Mouse (Mus musculus) mouse trophoblast stem cell (cell line): ENCODE data around the gene Snx7.

ENCODE experiments used
- in situ Hi-C, 2 experiments: fragments of 300-500 bp; cut with MseI, MboI; formaldehyde crosslinking; loops; 2 replicates in 1 of 2; 3 replicates in 1 of 2; pipeline ENCODE4 v1.15.1; 2025

Snx7 gene

GRCm38 (mm10) chr3:117868637-117869323, at the start of gene Snx7:
Snx7 (minus strand) TSS chr3:117868936.
- in situ Hi-C loops = no loop called here

DNA sequence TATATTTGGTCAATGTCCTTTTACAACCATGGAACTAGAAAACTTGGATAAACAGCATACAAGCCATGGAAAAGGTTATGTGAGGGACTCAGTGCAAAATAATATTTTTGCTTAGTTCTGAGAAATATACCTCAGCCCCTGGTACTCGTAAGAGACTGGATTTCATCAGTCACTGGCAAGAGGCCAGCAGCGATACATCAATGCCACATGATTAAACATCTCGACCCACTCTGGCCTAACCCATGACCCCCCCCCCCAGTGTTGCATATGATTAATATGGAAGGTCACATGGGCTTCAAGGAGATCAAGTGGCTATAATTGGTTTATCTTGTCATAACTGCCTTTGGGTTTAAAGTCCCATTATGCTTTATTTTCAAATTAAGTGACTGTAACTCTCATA, 46.7 kb upstream of the Snx7 start:
- in situ Hi-C loops = no loop called here

GRCm38 (mm10) chr3:117893736-117894135, 25.0 kb upstream of the Snx7 start:
- in situ Hi-C loops = no loop called here

DNA sequence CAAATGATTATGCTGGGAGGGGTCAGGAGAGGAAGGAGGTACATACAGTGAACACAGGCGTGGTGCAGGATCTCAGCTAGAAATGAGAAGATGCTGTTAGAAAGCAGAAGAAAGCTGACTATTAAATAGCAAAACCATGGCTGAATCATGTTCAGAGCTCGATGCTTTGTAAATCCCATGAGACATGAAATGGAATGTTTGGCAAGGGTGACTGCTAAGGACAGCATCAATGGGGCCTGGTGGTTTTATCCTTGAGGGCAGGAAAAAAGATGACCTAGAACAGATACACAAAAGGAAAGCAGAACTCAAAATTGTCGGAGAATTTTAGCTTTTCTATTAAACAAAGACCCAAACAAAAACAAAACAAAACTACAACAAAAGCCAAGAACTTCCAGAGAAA, 6.7 kb upstream of the Snx7 start:
- in situ Hi-C loops = no loop called here

GRCm38 (mm10) chr3:117873209-117873863, 4.6 kb upstream of the Snx7 start:
- in situ Hi-C loops = no loop called here

GRCm38 (mm10) chr3:117869324-117869715, 584 bp upstream of the Snx7 start:
- in situ Hi-C loops = no loop called here

DNA sequence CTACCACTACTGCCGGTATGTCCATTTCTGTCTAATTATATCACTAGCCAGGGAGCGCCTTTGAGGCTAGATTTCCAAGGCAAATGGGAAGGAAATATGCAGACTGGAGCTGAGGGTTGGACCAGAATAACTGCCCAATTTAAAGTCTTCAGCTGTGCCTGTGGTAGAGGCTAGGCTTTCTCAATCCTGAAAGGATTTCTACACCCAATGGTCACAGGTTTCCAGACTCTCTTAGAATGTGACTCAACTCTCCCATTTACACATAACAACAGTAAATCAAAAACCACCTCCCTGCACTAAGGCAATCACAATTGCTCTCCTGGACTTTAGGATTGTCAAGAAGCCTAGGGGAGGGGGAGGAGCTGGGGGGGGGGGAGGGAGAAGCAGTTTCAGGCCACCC, 645 bp downstream of the Snx7 start:
- in situ Hi-C loops = no loop called here

- in situ Hi-C loops = no loop called here
Observed at GRCm38 (mm10) chr3:117866696-117867407, 1.9 kb downstream of the Snx7 start.

DNA sequence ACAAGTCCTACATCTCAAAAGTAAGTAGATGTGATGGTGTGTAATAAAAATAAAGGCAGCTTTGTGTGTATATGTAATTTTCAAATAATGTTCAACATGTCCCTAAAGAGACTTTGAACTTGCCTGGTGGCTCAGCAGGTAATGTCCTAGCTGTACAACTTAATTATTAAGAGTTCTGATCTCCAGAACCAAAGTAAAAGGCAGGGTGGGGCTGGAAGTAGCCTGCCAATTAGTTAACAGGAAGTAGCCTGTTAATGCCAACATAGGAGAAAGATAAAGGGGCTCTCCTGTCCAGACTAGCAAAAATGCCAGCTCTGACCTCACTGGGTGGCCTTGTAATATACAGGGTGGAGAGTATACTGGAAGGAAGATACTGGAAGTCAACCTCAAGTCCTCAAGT, 3.1 kb downstream of the Snx7 start:
- in situ Hi-C loops = no loop called here

DNA sequence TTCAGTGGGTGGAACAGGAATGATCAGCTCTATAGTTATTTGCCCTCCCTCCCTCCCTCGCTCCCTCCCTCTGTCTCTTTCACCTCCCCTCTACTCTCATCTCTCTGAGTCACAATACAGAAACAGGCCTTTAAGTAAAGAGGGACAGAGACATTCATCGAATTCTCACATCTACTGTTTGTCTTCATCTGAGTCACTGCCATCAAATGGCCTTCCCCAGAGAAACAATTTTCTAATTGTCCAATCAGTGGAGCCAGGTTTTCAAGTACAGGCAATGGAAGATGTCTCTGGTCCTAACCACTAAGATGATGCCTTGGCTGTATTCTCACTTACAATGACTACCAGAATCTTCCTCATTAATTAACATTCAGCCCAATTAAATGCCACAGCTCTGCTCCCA, 5.8 kb downstream of the Snx7 start:
- in situ Hi-C loops = no loop called here

GRCm38 (mm10) chr3:117861977-117862434, 6.7 kb downstream of the Snx7 start:
- in situ Hi-C loops = no loop called here

DNA sequence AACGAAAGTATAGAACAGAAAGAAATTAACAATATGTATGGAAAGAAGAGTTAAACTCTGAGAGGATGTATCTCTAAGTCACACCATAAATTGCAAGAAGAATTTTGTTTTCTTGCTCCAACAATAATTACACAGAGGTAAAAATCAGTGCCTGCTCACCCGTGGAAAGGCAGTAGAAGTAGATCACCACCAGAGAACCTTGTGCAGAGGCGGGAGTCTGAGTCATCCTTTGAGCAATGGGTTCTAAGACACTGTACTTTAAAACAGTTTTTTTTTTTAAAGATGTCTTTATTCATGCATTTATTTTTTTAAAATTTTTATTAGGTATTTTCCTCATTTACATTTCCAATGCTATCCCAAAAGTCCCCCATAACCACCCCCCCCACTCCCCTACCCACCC, 9.7 kb downstream of the Snx7 start:
- in situ Hi-C loops = no loop called here

GRCm38 (mm10) chr3:117853729-117854128, 15.0 kb downstream of the Snx7 start:
- in situ Hi-C loops = no loop called here

DNA sequence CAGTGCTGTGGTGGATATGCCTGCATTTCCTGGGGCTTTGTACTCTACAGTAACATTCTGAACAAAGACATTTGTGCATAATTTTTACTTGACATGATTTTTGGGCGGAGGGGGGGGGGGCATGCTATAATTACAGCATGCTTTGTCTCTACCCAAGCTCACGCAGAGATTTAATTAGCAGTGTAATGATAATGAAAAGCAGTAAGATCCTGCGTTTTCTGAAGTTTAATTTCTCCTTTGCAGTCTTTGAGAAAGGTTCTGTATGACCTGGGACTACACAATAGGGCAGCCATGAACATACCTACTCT, 16.7 kb downstream of the Snx7 start:
- in situ Hi-C loops = no loop called here

GRCm38 (mm10) chr3:117851278-117852053, 17.3 kb downstream of the Snx7 start:
- in situ Hi-C loops = no loop called here

DNA sequence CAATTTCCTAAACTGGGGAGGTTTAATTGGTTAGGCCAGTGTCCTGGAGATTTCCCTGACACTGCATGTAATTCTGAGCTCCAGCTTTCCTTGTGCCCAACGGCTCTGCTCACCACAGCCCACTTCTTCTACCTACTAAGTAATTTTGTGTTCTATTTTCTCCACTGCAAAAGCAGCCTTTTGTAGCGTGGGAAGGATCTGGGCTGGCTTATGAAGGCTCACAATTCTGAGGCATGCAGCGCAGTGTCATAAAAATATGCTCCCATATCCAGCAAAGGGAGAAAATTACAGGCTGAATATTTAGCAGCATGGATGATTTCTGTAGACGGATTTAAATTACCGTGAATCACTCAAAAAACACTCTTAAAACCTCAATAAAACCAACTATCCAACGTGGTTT, 19.9 kb downstream of the Snx7 start:
- in situ Hi-C loops = no loop called here

DNA sequence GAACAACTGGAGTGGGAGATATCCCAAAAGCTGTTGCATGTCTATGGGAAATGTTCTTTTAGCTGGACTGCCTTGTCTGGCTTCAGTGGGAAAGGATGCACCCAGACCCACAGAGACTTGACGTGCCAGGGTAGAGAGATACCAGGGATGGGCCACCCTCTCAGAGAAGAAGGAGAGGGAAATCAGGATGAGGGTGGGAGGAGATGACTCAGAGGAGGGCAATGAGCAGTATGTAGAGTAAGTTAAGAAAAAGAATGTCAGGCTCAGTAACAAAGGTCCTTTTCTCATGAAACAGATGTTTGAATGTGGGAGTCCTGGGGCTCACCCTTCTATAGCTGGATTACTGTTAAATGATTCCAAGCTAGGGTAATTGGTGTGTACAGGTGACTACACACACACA, 26.1 kb downstream of the Snx7 start:
- in situ Hi-C loops = no loop called here

- in situ Hi-C loops = no loop called here
Observed at GRCm38 (mm10) chr3:117839867-117840545, 28.7 kb downstream of the Snx7 start.

DNA sequence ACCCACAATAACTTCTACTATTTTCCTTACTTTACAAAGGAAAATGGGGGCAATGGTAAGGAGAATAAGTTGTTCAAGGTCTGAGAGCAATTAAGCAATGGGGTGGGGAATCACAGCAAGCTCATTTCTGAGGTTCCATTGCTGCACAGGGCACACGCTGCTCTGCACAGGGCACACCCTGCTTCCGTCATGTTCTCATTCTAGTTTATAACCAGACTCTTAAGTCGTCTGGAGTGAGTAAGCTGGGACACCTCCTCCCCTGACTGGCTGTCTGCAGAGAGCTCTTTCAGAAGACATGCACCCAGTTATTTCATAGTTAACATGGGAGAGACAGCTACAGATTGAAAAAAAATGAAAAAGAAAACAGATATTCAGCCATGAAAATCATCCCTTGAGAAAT, 30.7 kb downstream of the Snx7 start:
- in situ Hi-C loops = no loop called here

- in situ Hi-C loops = no loop called here
Observed at GRCm38 (mm10) chr3:117826486-117827200, 42.1 kb downstream of the Snx7 start.

DNA sequence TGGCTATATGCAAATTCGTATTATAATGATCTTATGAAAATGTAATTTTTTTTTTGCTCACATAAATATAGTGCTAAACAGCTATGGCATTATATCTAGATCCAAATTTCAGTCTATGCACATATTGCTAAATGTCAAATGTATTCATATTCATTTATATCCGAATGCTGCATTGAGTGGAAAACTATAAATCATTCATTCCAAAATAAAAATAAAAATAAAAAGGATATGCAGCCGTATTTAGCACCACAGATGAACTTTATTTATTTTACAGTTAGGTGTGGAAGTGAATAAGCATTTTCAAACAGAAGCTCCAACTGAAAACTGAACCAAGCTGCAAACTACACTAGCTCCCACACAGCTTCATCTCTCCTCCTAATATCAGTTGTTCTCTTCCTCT, 45.5 kb downstream of the Snx7 start:
- in situ Hi-C loops = no loop called here
